22 mouse cellular contexts compared by ENCODE assay signal in genomic region chr11:118921852-118922251, GRCm38 (mm10). TPM values are rescaled to one million over a fixed set of nuclear protein-coding genes. Genes with fewer than 3 reads are reported as not detected.
"Had no signal": no experiment of that assay in that cellular context is flagged by ENCODE, and none has a peak within 500 bp of the region (broad histone marks: within the 10 kb centered on the region; RNA-seq: fewer than 3 reads in every experiment).

No protein-coding gene starts in this region.

- ATAC-seq: liver, embryonic 12.5 days; liver, postnatal 0 days; lung, postnatal 0 days; midbrain, embryonic 13.5 days; midbrain, embryonic 15.5 days; midbrain, embryonic 16.5 days had no signal

- DNase-seq: liver; liver, embryonic 13.5 days; liver, postnatal 0 days; lung, adult 18-20 months; lung, adult 2 months; lung, embryonic 14.5 days; lung, postnatal 10 days; lung, postnatal 14 days; lung, postnatal 36 days; lung, postnatal 4 days; midbrain, embryonic 14.5 days had no signal

RNA-seq across cellular contexts. Expression of gene Rbfox3, which starts 10.5 kb away (rescaled TPM):
- total RNA-seq: megakaryocyte progenitor cell, adult 5-6 weeks; megakaryocyte, adult 5-6 weeks; megakaryocyte-erythroid progenitor cell, adult 5-6 weeks; monocyte, adult 5-6 weeks had no signal
- polyA plus RNA-seq: macrophage, myocyte had no signal
